Mouse (Mus musculus) heart, postnatal 0 days (tissue): Measurements from ENCODE around the gene Tceal8. TPM values are rescaled to one million over a fixed set of nuclear protein-coding genes. Genes with fewer than 3 reads are reported as not detected.

ENCODE experiments used
- ATAC-seq: fragments of 200-750 bp; cut with Nextera tagmentation; 2 replicates; pipeline ENCODE4 v1.8.0; 2017; ENCODE audit warnings: low read depth, moderate number of reproducible peaks, moderate library complexity; ENCODE audit not compliant: insufficient read depth
- DNase-seq: peaks from one replicate; pipeline ENCODE4 v3.0.0-alpha.2; 2016; ENCODE audit warnings: low spot score
- H3K27ac ChIP-seq: fragments of 300-500 bp; sonication (generic); 2 replicates; pipeline ENCODE4 v1.5.1; 2014; ENCODE audit warnings: low read depth, mild to moderate bottlenecking
- H3K27me3 ChIP-seq: fragments of 300-500 bp; sonication (generic); 2 replicates; pipeline ENCODE4 v1.6.1; 2014; ENCODE audit warnings: low read length, mixed read lengths; ENCODE audit not compliant: control insufficient read depth, insufficient read depth
- H3K36me3 ChIP-seq: fragments of 300-500 bp; sonication (generic); replicated peaks from 2 replicates; pipeline ENCODE4 v1.6.1; 2014; ENCODE audit warnings: low read length, mixed read lengths; ENCODE audit not compliant: control insufficient read depth, insufficient read depth
- H3K4me1 ChIP-seq: fragments of 300-500 bp; sonication (generic); 2 replicates; pipeline ENCODE4 v1.6.1; 2014; ENCODE audit warnings: antibody characterized with exemption; ENCODE audit not compliant: control insufficient read depth, insufficient read depth
- H3K4me2 ChIP-seq: fragments of 300-500 bp; sonication (generic); 2 replicates; pipeline ENCODE4 v1.6.1; 2014; ENCODE audit warnings: low read depth, mild to moderate bottlenecking, low read length, moderate library complexity
- H3K4me3 ChIP-seq: fragments of 300-500 bp; sonication (generic); 2 replicates; pipeline ENCODE4 v1.5.1; 2014; ENCODE audit warnings: low read depth, low read length
- H3K9ac ChIP-seq: fragments of 300-500 bp; sonication (generic); replicated peaks from 2 replicates; pipeline ENCODE4 v1.6.1; 2014; ENCODE audit warnings: low read depth, low read length, mixed read lengths
- H3K9me3 ChIP-seq: fragments of 300-500 bp; sonication (generic); replicated peaks from 2 replicates; pipeline ENCODE4 v1.6.1; 2016; ENCODE audit warnings: low read length; ENCODE audit not compliant: control insufficient read depth
- CTCF ChIP-seq: IDR thresholded peaks from 2 replicates; pipeline ENCODE4 v1.5.1; 2016; ENCODE audit warnings: antibody characterized with exemption, control low read depth, low read depth
- EP300 ChIP-seq: IDR thresholded peaks from 2 replicates; pipeline ENCODE4 v1.6.1; 2016; ENCODE audit warnings: antibody characterized with exemption, low read depth
- WGBS: fragments of 180-500 bp; shearing (Covaris S2); extraction: QIAGEN DNeasy Blood & Tissue Kit; methylation state at CpG from one replicate; pipeline ENCODE4 v1.1.7; 2014; 5-methylcytosine and 5-hydroxymethylcytosine counted together
- polyA plus RNA-seq: library from polyadenylated mRNA; unstranded; fragments of >200 nt; fragmentation: Nextera tagmentation; extraction: Ambion mirVana; gene quantifications from 2 replicates; pipeline ENCODE4 v1.2.1, GENCODE M21; 2015
- total RNA-seq: library from RNA; depleted of rRNA; stranded (reverse); fragments of >200 nt; gene quantifications from 2 replicates; pipeline ENCODE4 v1.2.3, GENCODE M21; 2014; ENCODE audit warnings: low replicate concordance

The Tceal8 gene
- total and polyA plus RNA-seq, 2 experiments from 2014 or later: 180 to 229 TPM

DNA sequence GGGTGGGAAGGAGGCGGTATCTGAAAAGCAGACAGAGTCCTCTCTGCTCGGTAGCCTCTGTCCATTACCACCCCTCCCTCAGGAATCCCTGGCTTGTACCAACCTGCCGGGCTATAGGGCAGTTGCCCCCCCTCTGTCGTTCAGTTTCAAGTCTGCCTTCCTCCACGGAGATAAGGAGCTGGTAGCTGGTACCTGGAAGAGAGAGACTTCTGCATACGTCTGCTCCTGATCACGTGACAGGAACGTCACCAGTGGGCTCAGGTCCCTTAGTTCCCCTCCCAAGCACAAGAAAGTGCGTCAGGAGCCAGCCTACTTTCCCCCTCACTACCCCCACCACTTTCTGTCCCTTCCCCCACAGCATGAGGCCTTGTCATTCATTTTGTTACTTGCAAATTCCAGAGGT lies 31.5 kb upstream of the Tceal8 start, which contains the start of gene Tceal5:
Gene Tceal5 (minus strand): TSS at position 213 of the 403 bp plus-strand sequence.
- peak within 1 kb of the TSS; percentile 47; the same call in 1 of the 2 replicates for H3K27ac ChIP-seq
- 17% methylated on average over 9 of the region's 9 CpGs for WGBS
- H3K36me3 ChIP-seq: no peaks in the 10 kb centered on the region
- no peaks in the 10 kb centered on the region for H3K4me1 ChIP-seq
- no peak for TF ChIP-seq CTCF
- TF ChIP-seq EP300: no peak
- DNase-seq: peak; percentile 40
- H3K4me3 ChIP-seq: peak within 1 kb of the TSS; percentile 46
- no peaks in the 10 kb centered on the region for H3K9me3 ChIP-seq
- 0 out of 2 replicates have a peak within 1 kb of the TSS, but pooled peaks have one; percentile 12 for H3K9ac ChIP-seq
- ATAC-seq: peak; percentile 72; the same call in 1 of the 2 replicates
- peak within 1 kb of the TSS; percentile 58 for H3K4me2 ChIP-seq
- no peaks in the 10 kb centered on the region for H3K27me3 ChIP-seq

DNA sequence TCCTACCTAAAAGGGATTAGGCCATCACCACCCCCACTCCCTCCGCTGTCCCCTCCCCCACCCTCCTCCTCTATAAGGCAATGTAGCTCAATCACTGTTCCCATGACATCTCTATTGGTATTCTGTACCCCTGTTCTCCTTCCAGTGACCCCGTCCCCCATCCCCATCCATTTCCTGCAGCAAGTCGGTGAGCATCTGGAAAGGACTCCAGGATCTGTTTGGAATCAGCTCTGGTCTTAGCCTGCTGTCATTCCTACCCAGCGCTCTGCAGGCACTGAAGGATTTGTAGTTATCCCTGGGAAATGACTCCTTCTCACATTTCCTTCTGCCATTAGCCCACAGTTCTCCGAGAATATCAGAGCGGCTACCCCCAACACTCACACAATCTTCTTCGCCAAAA lies 31.1 kb upstream of the Tceal8 start:
- peak overlapping the region; percentile 58 for H3K4me2 ChIP-seq
- peak; percentile 11; the same call in 1 of the 2 replicates for ATAC-seq
- H3K27me3 ChIP-seq: no peaks in the 10 kb centered on the region
- H3K4me1 ChIP-seq: no peaks in the 10 kb centered on the region
- 0 out of 2 replicates have a peak overlapping the region, but pooled peaks have one; percentile 12 for H3K9ac ChIP-seq
- H3K27ac ChIP-seq: peak overlapping the region; percentile 47; the same call in 1 of the 2 replicates
- no peak for DNase-seq
- WGBS: 23% methylated on average over 7 of the region's 7 CpGs
- H3K36me3 ChIP-seq: no peaks in the 10 kb centered on the region
- H3K4me3 ChIP-seq: peak overlapping the region; percentile 46
- no peak for TF ChIP-seq CTCF
- TF ChIP-seq EP300: no peak
- no peaks in the 10 kb centered on the region for H3K9me3 ChIP-seq

DNA sequence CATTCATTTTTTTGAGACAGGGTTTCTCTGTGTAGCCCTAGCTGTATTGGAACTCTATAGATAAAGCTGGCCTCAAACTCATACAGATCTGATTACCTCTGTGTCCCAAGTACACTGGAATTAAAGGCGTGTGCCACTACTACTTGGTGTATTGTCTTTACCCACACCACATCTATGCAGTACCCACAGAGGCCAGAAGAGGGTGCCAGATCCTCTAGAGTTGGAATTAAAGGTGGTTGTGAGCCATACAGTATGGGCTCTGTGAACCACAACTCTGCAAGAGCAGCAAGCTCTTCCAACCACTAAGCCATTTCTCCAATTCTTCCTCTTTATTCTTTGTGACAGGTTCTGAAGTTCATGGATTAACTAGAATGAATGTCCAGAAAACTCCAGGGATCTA lies 24.7 kb upstream of the Tceal8 start:
- no peak overlapping the region for H3K4me3 ChIP-seq
- no peak for ATAC-seq
- H3K4me1 ChIP-seq: no peaks in the 10 kb centered on the region
- 70% methylated on average over 1 of the region's 1 CpGs for WGBS
- no peaks in the 10 kb centered on the region for H3K36me3 ChIP-seq
- H3K4me2 ChIP-seq: no peak overlapping the region
- H3K27me3 ChIP-seq: no peaks in the 10 kb centered on the region
- H3K9me3 ChIP-seq: no peaks in the 10 kb centered on the region
- DNase-seq: no peak
- TF ChIP-seq CTCF (peak; percentile 42), EP300 (no peak)
- no peak overlapping the region for H3K27ac ChIP-seq
- H3K9ac ChIP-seq: no peak overlapping the region

- no peak for ATAC-seq
- H3K9me3 ChIP-seq: no peaks in the 10 kb centered on the region
- no peak overlapping the region for H3K4me3 ChIP-seq
- H3K36me3 ChIP-seq: no peaks in the 10 kb centered on the region
- no peaks in the 10 kb centered on the region for H3K4me1 ChIP-seq
- no peak for DNase-seq
- H3K9ac ChIP-seq: no peak overlapping the region
- H3K27ac ChIP-seq: no peak overlapping the region
- TF ChIP-seq EP300 (no peak), CTCF (no peak)
- no peaks in the 10 kb centered on the region for H3K27me3 ChIP-seq
- WGBS: 74% methylated on average over 16 of the region's 16 CpGs
- no peak overlapping the region for H3K4me2 ChIP-seq
Observed at GRCm38 (mm10) chrX:136195193-136195944, 23.2 kb upstream of the Tceal8 start.

- no peak for DNase-seq
- WGBS: 69% methylated on average over 1 of the region's 1 CpGs
- Histone ChIP-seq H3K4me3 (no peak overlapping the region), H3K4me2 (no peak overlapping the region), H3K9ac (no peak overlapping the region), H3K9me3 (no peaks in the 10 kb centered on the region), H3K4me1 (no peaks in the 10 kb centered on the region), H3K36me3 (no peaks in the 10 kb centered on the region), H3K27ac (no peak overlapping the region), H3K27me3 (no peaks in the 10 kb centered on the region)
- ATAC-seq: no peak
- no peak for TF ChIP-seq CTCF
- no peak for TF ChIP-seq EP300
Observed at GRCm38 (mm10) chrX:136183107-136183506, 11.0 kb upstream of the Tceal8 start.
